Mouse (Mus musculus): ENCODE results near the gene Myt1l. TPM values are rescaled to one million over a fixed set of nuclear protein-coding genes. Genes with fewer than 3 reads are reported as not detected.

Gene Myt1l
- total RNA-seq (2017): not detected in 2 replicates

DNA sequence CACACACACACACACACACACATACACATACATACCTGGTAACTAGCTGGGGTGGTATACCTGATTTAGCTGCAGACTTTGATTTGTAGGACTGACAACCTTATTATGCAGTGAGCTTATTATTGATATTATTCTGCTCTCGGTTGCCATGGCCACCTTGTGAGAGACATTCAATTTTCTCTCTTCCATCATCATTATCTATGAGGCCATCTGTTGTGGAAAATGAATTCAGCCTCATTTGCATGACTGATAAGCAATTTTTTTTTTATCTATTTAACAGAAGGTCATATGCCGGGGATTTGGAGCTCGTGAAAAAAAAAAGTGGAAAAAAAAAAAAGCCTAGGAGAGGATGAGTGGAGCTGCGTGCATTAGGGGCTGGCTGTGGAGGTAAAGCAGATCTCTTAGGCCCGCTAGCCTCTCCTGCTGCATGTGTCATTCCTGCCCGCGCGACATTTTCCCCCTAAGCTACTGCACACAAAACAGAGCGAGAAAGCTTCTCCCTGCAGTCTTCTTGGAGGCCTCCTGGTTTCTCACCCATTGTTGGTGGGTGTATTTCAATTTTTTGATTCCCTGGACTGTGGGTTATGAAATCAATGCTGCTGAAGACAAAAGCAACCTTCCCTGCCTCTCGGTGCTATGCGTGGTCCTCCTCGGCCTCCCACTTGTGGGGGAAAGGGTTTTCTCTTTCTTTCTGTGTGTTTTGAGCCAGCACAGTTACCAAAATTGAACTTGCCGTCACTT is at the start of gene Myt1l:
Gene Myt1l, plus strand, starts transcription at position 354 of the 741 bp plus-strand sequence.
- ATAC-seq (replicated peaks; ENCODE audit: low read depth, poor library complexity, severe bottlenecking): no peak

DNA sequence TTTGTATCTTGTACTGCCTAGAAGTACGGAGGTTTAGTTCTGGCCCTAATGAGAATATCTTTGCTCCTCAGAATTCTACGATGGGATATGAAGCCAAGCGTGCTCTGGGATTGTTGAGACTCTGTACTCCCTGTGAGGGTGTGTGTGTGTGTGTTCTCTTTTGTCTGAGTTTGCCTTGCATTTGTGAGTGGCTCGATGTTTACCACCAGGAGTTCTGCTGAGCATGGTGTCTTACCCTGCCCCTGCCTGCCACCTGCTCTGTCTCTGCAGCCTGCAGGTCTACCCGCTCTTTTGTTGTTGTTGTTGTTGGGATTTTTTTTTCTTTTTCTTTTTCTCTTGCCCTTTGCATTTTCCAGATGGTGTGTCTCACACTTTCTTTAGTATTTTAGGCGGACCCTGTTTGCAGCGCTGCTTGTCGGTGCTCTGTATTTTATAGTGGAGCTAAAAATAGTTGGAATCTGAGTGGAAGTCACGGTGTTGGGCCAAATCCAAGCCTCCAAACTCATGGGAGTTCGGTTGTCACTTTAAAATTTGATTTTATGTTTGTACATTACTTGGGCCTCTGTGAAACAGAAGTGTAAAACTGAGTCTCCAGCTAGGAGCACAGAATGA is 41.7 kb upstream of the Myt1l start:
- ATAC-seq (replicated peaks; ENCODE audit: low read depth, poor library complexity, severe bottlenecking): no peak

DNA sequence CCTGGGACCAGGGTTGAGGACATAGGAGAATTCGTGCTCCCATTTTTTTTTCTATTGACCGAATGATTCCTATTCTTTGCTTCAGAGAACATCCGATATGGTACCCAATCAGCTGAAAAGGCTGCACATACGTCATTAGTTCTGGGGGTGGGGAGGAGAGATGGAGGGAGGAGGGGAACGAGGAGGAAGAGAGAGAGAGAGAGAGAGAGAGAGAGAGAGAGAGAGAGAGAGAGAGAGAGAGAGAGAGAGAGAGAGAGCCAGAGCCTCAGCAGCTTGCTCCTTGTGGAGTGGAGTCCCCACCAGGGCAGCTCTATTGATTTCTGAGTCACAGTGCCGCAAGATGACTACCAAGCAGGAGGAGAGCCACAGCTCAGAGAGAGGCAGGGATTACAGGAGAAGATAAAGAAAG is 1.9 kb upstream of the Myt1l start:
- ATAC-seq (replicated peaks; ENCODE audit: low read depth, poor library complexity, severe bottlenecking): no peak

DNA sequence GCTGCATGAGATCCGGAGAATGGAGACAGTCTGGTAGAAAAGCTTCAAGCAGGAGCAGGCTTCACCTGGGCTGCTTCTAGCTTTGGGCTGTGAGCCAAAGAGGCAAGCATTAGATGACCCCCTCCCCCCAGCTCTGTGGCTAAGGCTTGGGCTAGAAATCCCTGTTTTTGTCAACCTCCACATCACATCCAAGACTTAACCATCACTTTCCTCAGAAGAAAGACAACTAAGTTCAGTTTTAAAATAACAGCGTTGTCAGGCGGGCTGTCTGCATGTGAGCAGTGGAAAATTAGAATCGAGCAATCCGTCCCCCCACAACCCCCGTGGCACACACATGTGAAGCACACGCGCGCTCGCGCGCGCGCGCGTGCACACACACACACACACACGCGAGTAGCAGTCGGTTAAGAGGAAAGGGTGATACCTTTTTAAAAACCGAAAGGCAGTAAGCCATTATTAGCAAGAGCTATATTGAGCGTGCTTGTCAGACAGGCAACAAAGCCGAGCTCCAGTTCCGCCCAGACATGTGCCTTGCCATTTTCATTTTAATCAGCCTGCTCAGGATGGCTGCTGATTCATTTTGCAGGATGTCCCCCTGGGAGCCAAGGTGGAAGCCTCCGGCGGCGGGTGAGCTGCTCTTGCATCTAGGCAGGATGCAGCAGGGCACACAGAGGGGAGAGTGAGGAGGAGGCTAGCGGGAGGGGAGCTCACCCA is 979 bp upstream of the Myt1l start:
- no peak for ATAC-seq (replicated peaks; ENCODE audit: low read depth, poor library complexity, severe bottlenecking)

DNA sequence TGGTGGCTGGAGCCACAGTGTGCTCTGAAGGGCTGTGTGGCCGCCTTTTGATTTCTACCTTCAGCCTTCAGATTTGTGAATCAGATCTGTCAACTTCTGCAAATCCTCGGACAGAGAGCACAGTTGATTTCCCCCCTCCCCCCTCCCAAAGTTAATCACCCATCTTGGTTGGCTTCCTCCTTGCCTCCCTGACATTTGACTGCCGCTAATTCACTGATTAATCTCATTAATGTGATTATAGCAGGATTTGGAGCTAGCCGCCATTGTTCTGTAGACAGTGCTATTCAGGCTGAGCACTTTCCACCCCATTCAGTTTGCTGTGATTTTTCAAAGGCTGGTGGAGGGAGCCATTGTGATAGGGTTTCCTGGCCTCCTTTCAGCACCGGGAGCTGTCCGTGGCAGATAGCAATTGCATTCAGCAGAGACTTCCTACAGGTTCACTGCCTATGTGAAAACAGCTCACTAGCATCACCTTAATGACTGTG is 2.1 kb downstream of the Myt1l start:
- ATAC-seq (replicated peaks; ENCODE audit: low read depth, poor library complexity, severe bottlenecking): no peak

DNA sequence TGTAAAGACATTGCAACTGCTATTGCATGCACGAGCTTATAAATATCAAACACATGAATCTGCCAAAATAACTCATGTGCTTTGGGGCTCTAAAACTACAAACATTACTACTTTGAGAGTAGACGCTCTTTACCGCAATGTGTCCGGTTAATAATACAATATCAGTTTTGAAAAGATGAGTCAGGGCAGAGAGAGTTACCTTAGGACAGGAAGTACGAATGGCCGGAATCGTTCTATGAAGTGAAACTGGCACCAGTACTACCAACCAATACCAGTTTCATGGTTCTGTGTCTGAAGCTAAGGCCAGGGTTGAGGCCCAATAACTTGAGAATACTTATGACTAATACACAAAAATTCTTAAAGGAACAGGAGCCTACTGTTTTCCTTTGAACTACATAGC is 2.6 kb downstream of the Myt1l start:
- ATAC-seq (replicated peaks; ENCODE audit: low read depth, poor library complexity, severe bottlenecking): no peak

DNA sequence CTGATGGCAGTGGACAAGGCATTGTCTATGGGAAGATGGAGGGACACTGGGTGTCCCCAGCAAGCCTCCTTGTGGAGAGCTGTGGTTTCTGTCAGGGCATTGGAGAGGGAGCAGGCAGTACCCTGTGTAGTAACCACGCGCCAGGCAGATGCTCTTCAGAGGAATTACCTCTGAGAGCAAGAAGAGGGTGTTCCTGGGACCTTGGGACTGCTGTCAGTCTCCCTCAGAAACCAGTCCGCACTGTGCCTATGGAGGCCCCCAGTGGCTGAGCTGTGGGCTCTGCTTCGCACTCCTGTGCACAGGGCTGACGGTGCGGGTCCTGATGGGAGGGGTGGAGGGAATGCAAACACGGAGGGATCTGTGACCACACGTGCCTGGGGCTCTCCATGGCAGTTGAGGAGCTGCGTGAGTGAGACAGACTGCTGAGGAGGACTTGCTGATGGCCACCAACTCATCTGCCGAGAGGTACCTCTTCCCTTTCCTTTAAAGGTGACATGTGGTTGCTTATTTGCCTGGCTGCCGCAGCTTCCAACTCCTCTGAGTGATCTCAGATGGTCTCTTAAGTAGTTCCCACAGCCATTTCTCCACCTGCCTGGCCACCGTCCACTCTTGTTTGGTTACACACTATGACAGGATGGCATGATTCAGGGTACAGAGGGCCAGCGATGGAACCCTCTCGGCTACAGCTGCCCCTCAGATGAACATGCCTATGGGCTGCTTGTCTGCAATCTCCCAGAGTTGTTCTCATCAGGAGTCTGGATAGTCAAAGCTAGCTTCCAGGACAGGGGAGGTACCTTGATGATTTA is 5.1 kb downstream of the Myt1l start:
- ATAC-seq (replicated peaks; ENCODE audit: low read depth, poor library complexity, severe bottlenecking): no peak

DNA sequence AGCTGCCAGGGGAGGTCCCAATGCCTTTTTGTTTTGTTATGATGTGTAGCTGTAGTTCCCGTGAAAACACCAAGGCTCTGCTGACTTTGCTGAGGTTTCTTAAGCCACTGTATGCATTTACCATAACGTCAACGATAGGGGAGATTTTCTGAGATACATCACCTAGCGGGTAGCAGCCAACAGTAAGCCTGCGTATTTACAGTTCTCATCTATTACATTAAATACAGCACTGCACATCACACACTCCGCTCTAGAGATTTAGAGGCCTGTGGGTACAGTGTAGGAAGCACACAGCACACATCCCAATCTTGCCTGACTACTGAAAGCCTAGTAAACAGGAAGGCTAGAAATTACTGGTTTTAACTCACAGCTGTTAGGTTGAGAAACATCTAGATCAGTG is 6.1 kb downstream of the Myt1l start:
- ATAC-seq (replicated peaks; ENCODE audit: low read depth, poor library complexity, severe bottlenecking): no peak

DNA sequence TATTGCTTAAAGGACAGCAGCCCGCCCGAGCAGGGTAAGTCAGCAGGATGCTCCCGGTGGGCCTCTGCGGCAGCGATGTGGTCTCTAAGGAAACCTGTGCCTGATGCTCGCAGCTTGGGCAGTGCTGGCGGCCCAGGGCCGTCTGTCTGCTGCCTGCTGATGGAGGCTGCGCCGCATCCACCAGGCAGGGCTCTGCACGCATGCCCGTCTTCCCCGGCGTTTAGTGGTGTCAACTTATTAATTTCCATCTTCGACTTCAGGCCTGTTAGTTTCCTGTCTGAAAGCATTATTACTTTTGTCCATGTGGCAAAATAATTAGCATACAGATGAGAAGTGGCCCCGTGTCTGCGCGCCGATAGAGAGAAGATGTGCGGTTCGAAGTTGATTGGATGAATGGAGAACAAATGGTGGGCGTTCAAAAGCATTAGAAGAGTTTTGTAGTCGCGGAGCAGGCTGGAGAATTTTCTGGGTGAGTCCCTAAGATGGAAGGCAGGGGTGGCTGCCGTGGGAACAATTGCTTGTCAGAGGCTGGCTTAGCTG is 6.6 kb downstream of the Myt1l start:
- no peak for ATAC-seq (replicated peaks; ENCODE audit: low read depth, poor library complexity, severe bottlenecking)

DNA sequence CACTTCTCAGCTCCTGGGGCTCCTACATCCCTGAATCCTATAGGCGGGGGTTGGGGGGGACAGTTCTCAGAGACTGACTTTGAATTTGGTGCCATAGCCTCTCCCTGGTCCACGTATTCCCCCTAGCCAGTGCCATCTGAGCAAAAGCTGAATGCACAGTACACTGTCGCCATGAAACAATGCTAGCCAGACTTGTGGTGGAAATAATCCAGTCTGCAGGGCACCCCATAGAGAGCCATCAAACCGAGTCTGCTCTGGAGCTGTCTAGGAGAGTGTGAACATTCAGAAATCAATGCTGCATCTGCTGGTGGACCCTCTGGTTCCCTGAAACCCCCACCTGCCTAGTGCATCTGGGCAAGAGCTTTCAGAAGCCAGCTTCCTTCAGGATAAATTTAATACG is 9.7 kb downstream of the Myt1l start:
- no peak for ATAC-seq (replicated peaks; ENCODE audit: low read depth, poor library complexity, severe bottlenecking)

DNA sequence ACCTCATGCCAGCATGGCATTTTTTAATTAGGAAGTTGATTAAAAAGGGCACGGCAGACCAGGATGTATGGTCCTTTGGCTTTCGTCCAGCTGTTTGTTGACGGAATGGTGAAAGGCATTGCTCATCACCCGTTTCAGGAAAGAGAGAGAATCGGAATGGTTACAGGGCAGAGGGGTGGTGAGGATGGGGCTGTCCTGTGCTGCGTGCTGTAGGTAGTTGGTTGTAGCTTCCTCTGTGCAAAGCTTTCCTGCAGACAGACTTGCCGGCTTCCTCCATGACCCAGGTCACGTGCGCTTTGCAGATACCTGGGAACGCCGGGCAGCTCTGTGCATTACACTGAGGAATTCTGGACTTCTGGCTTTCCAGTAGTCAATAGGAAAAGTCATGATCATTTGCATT is 10.3 kb downstream of the Myt1l start:
- no peak for ATAC-seq (replicated peaks; ENCODE audit: low read depth, poor library complexity, severe bottlenecking)

DNA sequence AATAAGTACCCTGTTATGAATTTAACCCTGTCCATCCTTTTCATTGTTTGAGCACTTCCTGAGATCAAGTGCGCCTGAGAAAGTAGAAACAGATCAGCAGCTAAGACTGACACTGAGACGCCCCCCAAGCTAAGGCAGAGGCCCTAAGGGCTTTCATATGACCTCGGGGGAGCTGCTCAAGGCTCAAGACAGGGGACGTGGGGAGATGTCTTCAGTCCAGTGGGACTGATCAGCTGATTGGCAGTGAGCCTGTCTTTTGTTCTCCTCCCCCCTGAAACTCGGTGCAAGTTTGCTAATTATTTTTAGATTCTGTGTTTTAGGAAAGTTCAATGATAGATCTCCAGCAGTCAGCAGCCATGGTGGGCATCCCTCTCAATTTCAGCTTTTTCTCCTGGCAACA is 10.9 kb downstream of the Myt1l start:
- no peak for ATAC-seq (replicated peaks; ENCODE audit: low read depth, poor library complexity, severe bottlenecking)

DNA sequence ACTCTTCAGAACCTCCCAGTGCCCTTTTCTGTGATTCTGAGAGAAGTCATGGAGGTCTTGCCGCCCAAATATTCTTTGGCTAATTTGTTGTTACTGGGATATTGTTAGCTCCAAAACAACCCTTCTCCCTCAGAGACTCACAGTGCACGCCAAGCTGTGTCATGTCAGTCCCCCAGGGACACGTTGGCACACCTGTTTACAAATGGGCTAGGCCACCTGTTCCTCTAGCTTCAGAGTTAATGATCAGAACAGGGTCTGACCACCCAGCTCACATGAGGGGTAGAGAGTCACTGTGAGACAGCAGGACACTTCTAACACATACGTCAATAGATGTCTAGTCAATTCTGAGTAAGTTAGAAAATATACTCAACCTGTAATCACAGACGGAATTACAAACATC is 12.6 kb downstream of the Myt1l start:
- ATAC-seq (replicated peaks; ENCODE audit: low read depth, poor library complexity, severe bottlenecking): no peak

DNA sequence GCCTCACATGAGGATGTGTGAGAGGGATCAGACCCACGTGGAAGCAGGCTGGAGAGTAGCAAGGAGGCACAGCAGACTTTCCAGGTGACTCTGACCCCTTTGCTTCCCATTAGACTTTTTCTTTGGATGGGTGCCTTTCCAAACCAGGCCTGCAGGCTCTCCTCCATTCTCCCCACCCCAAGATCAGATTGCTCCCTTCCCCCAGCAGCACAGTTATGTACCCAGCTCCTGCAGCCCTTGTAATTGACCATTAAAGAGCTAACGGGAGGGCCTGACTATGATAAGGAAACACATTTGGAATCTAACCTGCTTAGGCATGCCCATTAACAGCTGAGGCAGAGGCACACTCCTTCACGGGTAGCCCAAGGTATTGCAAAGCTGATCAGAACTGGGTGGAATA is 17.9 kb downstream of the Myt1l start:
- ATAC-seq (replicated peaks; ENCODE audit: low read depth, poor library complexity, severe bottlenecking): no peak

DNA sequence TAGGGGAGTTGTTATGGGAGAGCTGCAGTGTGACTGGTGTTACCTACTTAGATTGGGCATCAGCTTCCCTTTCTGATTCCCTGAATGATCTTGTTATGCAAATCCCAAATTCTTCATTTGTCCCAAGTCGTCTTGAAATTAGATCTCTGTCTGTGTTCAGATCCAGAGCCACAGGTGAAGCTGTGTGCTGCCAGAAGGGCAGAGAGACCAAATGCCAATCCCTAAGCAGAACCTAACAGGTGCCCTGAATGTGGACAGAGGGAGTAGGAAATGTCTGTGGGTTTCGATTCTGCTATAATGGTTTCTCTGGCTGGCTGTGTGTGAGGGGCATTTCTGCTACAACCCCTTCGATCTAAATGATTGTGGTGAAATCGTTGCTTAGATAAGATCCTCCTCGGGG is 18.9 kb downstream of the Myt1l start:
- no peak for ATAC-seq (replicated peaks; ENCODE audit: low read depth, poor library complexity, severe bottlenecking)

DNA sequence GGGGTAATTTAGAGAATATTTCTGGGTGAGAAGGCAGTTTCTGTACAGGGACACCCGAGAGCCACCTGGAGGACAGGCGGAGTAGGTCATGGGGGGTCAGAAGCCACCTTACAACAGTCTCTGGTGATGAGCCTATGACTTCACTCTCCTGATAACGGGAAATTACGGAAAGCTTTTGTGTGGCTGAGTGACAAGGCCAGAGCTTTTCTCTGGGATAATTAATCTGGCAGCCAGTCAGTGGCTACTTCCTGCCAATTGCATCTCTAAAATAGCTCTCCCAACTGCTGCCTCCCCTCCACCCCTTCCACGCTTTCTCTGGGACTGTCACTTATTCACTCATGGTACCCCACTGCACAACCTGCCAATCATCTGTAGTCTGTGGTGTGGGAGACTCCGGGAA is 19.6 kb downstream of the Myt1l start:
- no peak for ATAC-seq (replicated peaks; ENCODE audit: low read depth, poor library complexity, severe bottlenecking)

DNA sequence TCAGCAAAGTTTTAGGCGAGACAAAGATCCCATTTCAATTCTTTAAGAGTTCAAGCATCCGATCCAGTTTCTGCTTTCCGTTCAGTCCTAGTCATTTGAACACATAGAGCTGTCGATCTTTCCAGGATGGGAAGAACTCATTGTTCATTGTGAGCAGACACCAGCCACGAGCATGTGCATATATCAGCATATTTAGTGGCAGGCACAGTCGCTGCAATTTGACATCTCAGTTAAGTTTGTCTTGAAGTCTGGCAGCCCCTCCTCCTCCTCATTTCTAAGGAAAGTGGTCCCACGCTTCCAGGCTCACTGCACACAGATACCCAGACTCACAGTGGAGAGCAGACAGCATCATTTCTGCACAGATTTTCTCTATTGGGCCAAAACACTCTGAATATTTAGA is 25.0 kb downstream of the Myt1l start:
- ATAC-seq (replicated peaks; ENCODE audit: low read depth, poor library complexity, severe bottlenecking): no peak

DNA sequence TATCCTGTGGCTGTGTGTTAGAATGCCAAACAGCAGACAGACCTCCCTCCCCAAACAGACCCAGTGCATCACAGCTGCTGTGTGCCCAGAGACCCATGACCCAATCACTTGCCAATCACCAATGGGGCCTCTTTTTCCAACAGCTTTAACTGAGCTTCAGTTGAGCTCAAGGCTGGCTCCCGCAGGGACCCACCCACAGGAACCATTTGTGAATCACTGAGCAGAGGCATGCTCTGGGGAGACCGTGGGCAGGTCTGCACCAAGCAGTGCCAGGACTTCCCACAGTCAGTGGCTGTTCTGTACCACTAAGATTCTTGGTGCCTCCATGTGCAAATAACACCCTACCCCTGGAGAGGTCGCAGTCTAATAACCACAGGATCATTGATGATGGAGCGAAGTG is 27.5 kb downstream of the Myt1l start:
- no peak for ATAC-seq (replicated peaks; ENCODE audit: low read depth, poor library complexity, severe bottlenecking)

DNA sequence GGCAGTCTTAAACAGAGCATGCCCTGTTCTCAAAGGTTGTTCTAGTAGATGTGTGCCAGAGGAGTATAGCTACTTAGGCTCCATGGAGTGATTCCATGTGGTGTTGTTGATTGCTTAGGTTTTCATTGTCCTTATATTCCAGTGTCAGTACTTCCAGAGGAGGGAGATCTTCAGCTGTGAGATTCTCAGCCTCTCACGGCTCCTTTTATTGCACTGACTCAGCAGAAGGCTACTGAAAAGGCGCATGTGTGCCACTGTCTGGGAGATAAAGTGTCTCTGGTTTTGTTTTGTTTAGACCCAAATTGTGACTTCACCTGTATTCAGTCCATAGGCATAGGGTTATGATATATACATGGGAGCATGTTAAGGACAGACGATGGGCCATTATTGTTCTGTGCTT is 28.2 kb downstream of the Myt1l start:
- no peak for ATAC-seq (replicated peaks; ENCODE audit: low read depth, poor library complexity, severe bottlenecking)

DNA sequence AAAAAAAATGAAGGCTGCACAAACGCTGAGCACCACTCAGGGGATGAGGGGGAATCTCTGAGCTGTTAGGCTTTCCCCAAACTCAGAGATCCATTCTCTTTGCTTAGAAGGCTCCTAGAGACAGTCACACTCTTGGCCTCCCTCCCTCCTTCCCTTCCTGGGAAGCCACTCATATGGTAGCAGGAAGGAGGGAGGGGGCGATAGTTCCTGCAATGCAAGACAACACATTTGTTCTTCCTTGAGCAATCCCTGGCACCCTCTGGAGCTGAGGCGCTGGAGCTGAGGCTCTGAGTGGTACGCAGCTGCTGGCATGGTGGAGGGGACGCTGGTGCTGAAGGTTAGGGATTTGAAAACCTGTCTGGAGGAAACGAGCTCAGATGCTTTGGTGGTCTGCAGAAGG is 28.7 kb downstream of the Myt1l start:
- ATAC-seq (replicated peaks; ENCODE audit: low read depth, poor library complexity, severe bottlenecking): no peak

Measured in common myeloid progenitor, adult 5-6 weeks (primary cell).